Mouse (Mus musculus): Measurements from ENCODE around the gene P3h4. TPM values are rescaled to one million over a fixed set of nuclear protein-coding genes. Genes with fewer than 3 reads are reported as not detected.

P3h4 gene
- polyA plus RNA-seq, 1 experiment from 2014 or later: 17.8 TPM

- Histone ChIP-seq H3K27me3 (ENCODE audit: control insufficient read depth, insufficient read depth, low read length) (no peaks in the 10 kb centered on the region), H3K9me3 (ENCODE audit: control insufficient read depth, low read length) (no peaks in the 10 kb centered on the region), H3K4me1 (replicated peaks; ENCODE audit: control insufficient read depth, insufficient read depth, low read length) (no peaks in the 10 kb centered on the region), H3K4me3 (ENCODE audit: low read depth, low read length) (no peak overlapping the region), H3K27ac (ENCODE audit: low read depth, low read length) (no peak overlapping the region), H3K36me3 (ENCODE audit: control insufficient read depth, insufficient read depth, low read length) (no peaks in the 10 kb centered on the region), H3K4me2 (ENCODE audit: low read depth, low read length, severe bottlenecking) (no peak overlapping the region), H3K9ac (ENCODE audit: low read length) (no peak overlapping the region)
- DNase-seq (ENCODE audit: low spot score) (no peak), ATAC-seq (replicated peaks; ENCODE audit: low FRiP score) (no peak)
- 89% methylated on average over 3 of the region's 3 CpGs for WGBS
These were observed 29.6 kb downstream of the P3h4 start for GRCm38 (mm10) chr11:100385016-100385415.

GRCm38 (mm10) chr11:100382682-100383081 is 32.0 kb downstream of the P3h4 start:
- H3K4me2 ChIP-seq (ENCODE audit: low read depth, low read length, severe bottlenecking): no peak overlapping the region
- H3K4me3 ChIP-seq (ENCODE audit: low read depth, low read length): no peak overlapping the region
- DNase-seq (ENCODE audit: low spot score): no peak
- no peak overlapping the region for H3K27ac ChIP-seq (ENCODE audit: low read depth, low read length)
- no peaks in the 10 kb centered on the region for H3K36me3 ChIP-seq (ENCODE audit: control insufficient read depth, insufficient read depth, low read length)
- no peak for ATAC-seq (replicated peaks; ENCODE audit: low FRiP score)
- no peaks in the 10 kb centered on the region for H3K9me3 ChIP-seq (ENCODE audit: control insufficient read depth, low read length)
- no peak overlapping the region for H3K9ac ChIP-seq (ENCODE audit: low read length)
- H3K27me3 ChIP-seq (ENCODE audit: control insufficient read depth, insufficient read depth, low read length): no peaks in the 10 kb centered on the region
- 79% methylated on average over 6 of the region's 6 CpGs for WGBS
- no peaks in the 10 kb centered on the region for H3K4me1 ChIP-seq (replicated peaks; ENCODE audit: control insufficient read depth, insufficient read depth, low read length)

GRCm38 (mm10) chr11:100379311-100379710 is 35.3 kb downstream of the P3h4 start:
- H3K4me2 ChIP-seq (ENCODE audit: low read depth, low read length, severe bottlenecking): no peak overlapping the region

GRCm38 (mm10) chr11:100378446-100378845 is 36.2 kb downstream of the P3h4 start:
- no peaks in the 10 kb centered on the region for H3K9me3 ChIP-seq (ENCODE audit: control insufficient read depth, low read length)
- no peak overlapping the region for H3K9ac ChIP-seq (ENCODE audit: low read length)
- no peaks in the 10 kb centered on the region for H3K4me1 ChIP-seq (replicated peaks; ENCODE audit: control insufficient read depth, insufficient read depth, low read length)
- H3K4me2 ChIP-seq (ENCODE audit: low read depth, low read length, severe bottlenecking): no peak overlapping the region
- DNase-seq (ENCODE audit: low spot score) (no peak), ATAC-seq (replicated peaks; ENCODE audit: low FRiP score) (no peak)
- H3K27me3 ChIP-seq (ENCODE audit: control insufficient read depth, insufficient read depth, low read length): no peaks in the 10 kb centered on the region
- no peak overlapping the region for H3K4me3 ChIP-seq (ENCODE audit: low read depth, low read length)
- 89% methylated on average over 5 of the region's 5 CpGs for WGBS
- H3K27ac ChIP-seq (ENCODE audit: low read depth, low read length): no peak overlapping the region
- no peaks in the 10 kb centered on the region for H3K36me3 ChIP-seq (ENCODE audit: control insufficient read depth, insufficient read depth, low read length)

More at GRCm38 (mm10) chr11:100379311-100379710, 35.3 kb downstream of the P3h4 start:
- H3K27ac ChIP-seq (ENCODE audit: low read depth, low read length): no peak overlapping the region
- ATAC-seq (replicated peaks; ENCODE audit: low FRiP score) (no peak), DNase-seq (ENCODE audit: low spot score) (no peak)
- no peaks in the 10 kb centered on the region for H3K9me3 ChIP-seq (ENCODE audit: control insufficient read depth, low read length)
- no peak overlapping the region for H3K9ac ChIP-seq (ENCODE audit: low read length)
- no peaks in the 10 kb centered on the region for H3K27me3 ChIP-seq (ENCODE audit: control insufficient read depth, insufficient read depth, low read length)
- no peaks in the 10 kb centered on the region for H3K36me3 ChIP-seq (ENCODE audit: control insufficient read depth, insufficient read depth, low read length)
- no peaks in the 10 kb centered on the region for H3K4me1 ChIP-seq (replicated peaks; ENCODE audit: control insufficient read depth, insufficient read depth, low read length)
- whole genome bisulfite sequencing: 89% methylated on average over 4 of the region's 4 CpGs
- H3K4me3 ChIP-seq (ENCODE audit: low read depth, low read length): no peak overlapping the region

GRCm38 (mm10) chr11:100377989-100378388 is 36.6 kb downstream of the P3h4 start:
- no peak for ATAC-seq (replicated peaks; ENCODE audit: low FRiP score)
- Histone ChIP-seq H3K27me3 (ENCODE audit: control insufficient read depth, insufficient read depth, low read length) (no peaks in the 10 kb centered on the region), H3K27ac (ENCODE audit: low read depth, low read length) (no peak overlapping the region), H3K9me3 (ENCODE audit: control insufficient read depth, low read length) (no peaks in the 10 kb centered on the region), H3K9ac (ENCODE audit: low read length) (no peak overlapping the region), H3K4me3 (ENCODE audit: low read depth, low read length) (no peak overlapping the region), H3K4me1 (replicated peaks; ENCODE audit: control insufficient read depth, insufficient read depth, low read length) (no peaks in the 10 kb centered on the region), H3K36me3 (ENCODE audit: control insufficient read depth, insufficient read depth, low read length) (no peaks in the 10 kb centered on the region), H3K4me2 (ENCODE audit: low read depth, low read length, severe bottlenecking) (no peak overlapping the region)
- 96% methylated on average over 14 of the region's 14 CpGs for WGBS
- DNase-seq (ENCODE audit: low spot score): no peak

GRCm38 (mm10) chr11:100376746-100377389 is 37.8 kb downstream of the P3h4 start:
- ATAC-seq (replicated peaks; ENCODE audit: low FRiP score): no peak
- DNase-seq (ENCODE audit: low spot score): no peak
- Histone ChIP-seq H3K4me2 (ENCODE audit: low read depth, low read length, severe bottlenecking) (no peak overlapping the region), H3K27me3 (ENCODE audit: control insufficient read depth, insufficient read depth, low read length) (no peaks in the 10 kb centered on the region), H3K27ac (ENCODE audit: low read depth, low read length) (no peak overlapping the region), H3K36me3 (ENCODE audit: control insufficient read depth, insufficient read depth, low read length) (no peaks in the 10 kb centered on the region), H3K9ac (ENCODE audit: low read length) (no peak overlapping the region), H3K4me1 (replicated peaks; ENCODE audit: control insufficient read depth, insufficient read depth, low read length) (no peaks in the 10 kb centered on the region), H3K9me3 (ENCODE audit: control insufficient read depth, low read length) (no peaks in the 10 kb centered on the region), H3K4me3 (ENCODE audit: low read depth, low read length) (no peak overlapping the region)
- WGBS: 93% methylated on average over 21 of the region's 21 CpGs

- no peak overlapping the region for H3K27ac ChIP-seq (ENCODE audit: low read depth, low read length)
- no peak overlapping the region for H3K4me2 ChIP-seq (ENCODE audit: low read depth, low read length, severe bottlenecking)
- H3K4me3 ChIP-seq (ENCODE audit: low read depth, low read length): no peak overlapping the region
- H3K9me3 ChIP-seq (ENCODE audit: control insufficient read depth, low read length): no peaks in the 10 kb centered on the region
- DNase-seq (ENCODE audit: low spot score) (no peak), ATAC-seq (replicated peaks; ENCODE audit: low FRiP score) (no peak)
- H3K9ac ChIP-seq (ENCODE audit: low read length): no peak overlapping the region
- 94% methylated on average over 4 of the region's 4 CpGs for WGBS
- no peaks in the 10 kb centered on the region for H3K4me1 ChIP-seq (replicated peaks; ENCODE audit: control insufficient read depth, insufficient read depth, low read length)
- no peaks in the 10 kb centered on the region for H3K27me3 ChIP-seq (ENCODE audit: control insufficient read depth, insufficient read depth, low read length)
- H3K36me3 ChIP-seq (ENCODE audit: control insufficient read depth, insufficient read depth, low read length): no peaks in the 10 kb centered on the region
These were observed 38.6 kb downstream of the P3h4 start for GRCm38 (mm10) chr11:100376005-100376404.

- H3K36me3 ChIP-seq (ENCODE audit: control insufficient read depth, insufficient read depth, low read length): no peaks in the 10 kb centered on the region
- no peak overlapping the region for H3K4me2 ChIP-seq (ENCODE audit: low read depth, low read length, severe bottlenecking)
- DNase-seq (ENCODE audit: low spot score) (no peak), ATAC-seq (replicated peaks; ENCODE audit: low FRiP score) (no peak)
- H3K9me3 ChIP-seq (ENCODE audit: control insufficient read depth, low read length): no peaks in the 10 kb centered on the region
- H3K27me3 ChIP-seq (ENCODE audit: control insufficient read depth, insufficient read depth, low read length): no peaks in the 10 kb centered on the region
- no peaks in the 10 kb centered on the region for H3K4me1 ChIP-seq (replicated peaks; ENCODE audit: control insufficient read depth, insufficient read depth, low read length)
- H3K9ac ChIP-seq (ENCODE audit: low read length): no peak overlapping the region
- no peak overlapping the region for H3K4me3 ChIP-seq (ENCODE audit: low read depth, low read length)
- no peak overlapping the region for H3K27ac ChIP-seq (ENCODE audit: low read depth, low read length)
- WGBS: 87% methylated on average over 9 of the region's 9 CpGs
These were observed 39.5 kb downstream of the P3h4 start for GRCm38 (mm10) chr11:100375127-100375526.

- Histone ChIP-seq H3K36me3 (ENCODE audit: control insufficient read depth, insufficient read depth, low read length) (no peaks in the 10 kb centered on the region), H3K4me2 (ENCODE audit: low read depth, low read length, severe bottlenecking) (no peak overlapping the region), H3K27ac (ENCODE audit: low read depth, low read length) (no peak overlapping the region), H3K4me3 (ENCODE audit: low read depth, low read length) (no peak overlapping the region), H3K4me1 (replicated peaks; ENCODE audit: control insufficient read depth, insufficient read depth, low read length) (no peaks in the 10 kb centered on the region), H3K9me3 (ENCODE audit: control insufficient read depth, low read length) (no peaks in the 10 kb centered on the region), H3K9ac (ENCODE audit: low read length) (no peak overlapping the region), H3K27me3 (ENCODE audit: control insufficient read depth, insufficient read depth, low read length) (no peaks in the 10 kb centered on the region)
- ATAC-seq (replicated peaks; ENCODE audit: low FRiP score) (no peak; the same call in 1 of the 2 replicates), DNase-seq (ENCODE audit: low spot score) (no peak)
- WGBS: 66% methylated on average over 7 of the region's 8 CpGs
These were observed 42.6 kb downstream of the P3h4 start for GRCm38 (mm10) chr11:100371981-100372558.
